Mouse (Mus musculus): Measurements from ENCODE around the gene Gm10309.
A peak's percentile ranks its signal among the peaks of the same experiment; 100 is the strongest.

The Gm10309 gene

DNA sequence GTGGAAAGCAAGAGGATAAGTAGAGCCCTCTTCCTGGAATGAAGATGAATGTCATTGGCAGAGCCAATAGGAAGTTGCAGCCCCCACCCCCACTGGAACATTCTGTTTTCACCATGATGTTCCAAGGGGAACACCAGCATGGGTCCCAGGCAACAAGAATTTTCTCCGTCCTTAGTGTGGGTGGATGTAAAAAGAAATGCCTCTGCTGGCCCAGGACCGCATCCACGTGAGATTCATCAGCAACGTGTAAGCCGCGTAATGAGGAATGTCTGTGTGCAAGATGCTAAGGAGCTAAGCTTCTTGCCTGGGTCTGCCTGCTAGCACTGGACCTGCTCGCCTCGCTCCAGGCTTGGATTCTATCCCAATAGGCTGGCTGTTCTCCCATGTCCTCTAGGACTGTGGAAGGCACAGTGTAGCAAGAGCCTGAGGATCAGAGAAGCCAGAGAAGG, at the start of gene Gm10309:
TSS of gene Gm10309 (minus strand) at position 50 of the 449 bp plus-strand sequence.
- DNase-seq (ENCODE audit: low read depth, low spot score): peak; percentile 90

DNA sequence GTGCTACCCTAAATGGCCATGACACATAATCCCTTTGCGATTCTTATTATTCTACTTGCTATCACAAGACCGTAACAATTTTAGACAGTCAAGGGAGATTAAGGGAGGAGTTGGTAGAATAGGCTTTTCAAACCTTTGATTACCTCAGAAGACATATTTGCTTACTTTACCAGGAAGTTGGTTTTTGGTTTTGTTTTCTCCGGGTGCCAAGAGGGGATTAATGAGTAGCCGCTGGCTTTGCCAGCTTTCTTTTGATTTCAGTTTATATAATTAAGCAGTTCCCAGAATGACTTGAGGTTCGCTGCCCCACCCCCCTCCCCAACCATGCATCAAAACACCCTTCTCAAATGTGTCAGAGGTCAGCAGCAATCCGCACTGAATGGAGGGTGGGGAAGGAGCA, 47.0 kb upstream of the Gm10309 start:
- no peak for DNase-seq (ENCODE audit: low read depth, low spot score)

DNA sequence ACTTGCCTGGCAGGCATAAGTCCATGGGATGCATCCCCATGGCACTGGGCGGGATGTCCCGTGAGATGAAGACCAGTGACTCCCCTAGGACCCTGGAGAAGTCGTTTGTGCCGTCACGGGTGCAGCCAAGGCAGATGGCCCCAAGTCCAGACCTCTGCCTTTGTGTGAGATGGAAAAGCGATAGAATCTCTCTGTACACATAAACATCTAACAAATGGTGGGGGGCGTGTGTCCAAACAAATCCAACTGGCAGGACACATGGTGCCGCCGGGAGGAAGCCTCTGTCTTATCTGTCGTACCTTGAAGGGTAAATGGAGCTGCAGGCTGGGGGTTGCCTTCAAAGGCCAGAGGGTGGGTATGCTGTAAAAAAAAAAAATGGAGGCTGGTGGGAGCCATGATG, 46.5 kb upstream of the Gm10309 start:
- DNase-seq (ENCODE audit: low read depth, low spot score): no peak

DNA sequence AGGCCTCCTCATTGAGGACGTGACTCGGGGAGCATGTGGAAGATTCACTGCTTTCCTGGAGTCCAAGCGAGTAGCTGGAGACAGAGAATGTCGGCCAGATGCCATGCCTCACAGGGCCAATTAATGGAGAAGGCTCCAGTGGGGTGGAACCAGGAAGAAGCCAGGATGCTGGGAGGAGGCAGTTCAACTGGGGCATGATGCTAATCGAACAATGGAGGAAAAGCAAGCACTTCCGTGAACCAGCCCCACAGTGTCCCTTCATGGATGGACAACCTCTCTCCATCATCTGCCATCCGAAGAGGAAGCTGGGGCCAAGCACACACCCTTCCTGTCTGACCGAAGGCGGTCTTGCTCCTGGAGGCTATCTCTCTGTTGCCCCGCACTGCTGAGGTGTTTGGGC, 44.1 kb upstream of the Gm10309 start:
- DNase-seq (ENCODE audit: low read depth, low spot score): no peak

DNA sequence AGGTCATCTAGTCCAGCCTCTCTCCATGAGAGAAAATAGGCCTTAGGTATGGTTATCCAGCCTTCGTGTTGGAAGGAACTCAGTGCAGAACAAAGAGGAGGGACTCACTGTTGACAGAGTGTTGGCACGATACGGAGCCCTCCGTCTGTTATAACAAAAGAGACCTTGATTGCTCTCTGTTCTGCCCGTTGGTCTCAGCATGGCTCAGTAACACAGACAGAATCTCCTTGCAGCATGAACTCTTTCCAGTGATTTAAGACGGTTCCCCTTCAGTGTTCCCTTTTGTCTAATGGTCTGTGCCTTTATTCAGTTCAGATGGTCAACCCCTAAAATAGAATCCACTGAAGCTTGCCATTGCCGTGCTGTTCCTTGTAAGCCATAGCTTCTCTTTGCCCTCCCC, 41.5 kb upstream of the Gm10309 start:
- DNase-seq (ENCODE audit: low read depth, low spot score): peak; percentile 43

DNA sequence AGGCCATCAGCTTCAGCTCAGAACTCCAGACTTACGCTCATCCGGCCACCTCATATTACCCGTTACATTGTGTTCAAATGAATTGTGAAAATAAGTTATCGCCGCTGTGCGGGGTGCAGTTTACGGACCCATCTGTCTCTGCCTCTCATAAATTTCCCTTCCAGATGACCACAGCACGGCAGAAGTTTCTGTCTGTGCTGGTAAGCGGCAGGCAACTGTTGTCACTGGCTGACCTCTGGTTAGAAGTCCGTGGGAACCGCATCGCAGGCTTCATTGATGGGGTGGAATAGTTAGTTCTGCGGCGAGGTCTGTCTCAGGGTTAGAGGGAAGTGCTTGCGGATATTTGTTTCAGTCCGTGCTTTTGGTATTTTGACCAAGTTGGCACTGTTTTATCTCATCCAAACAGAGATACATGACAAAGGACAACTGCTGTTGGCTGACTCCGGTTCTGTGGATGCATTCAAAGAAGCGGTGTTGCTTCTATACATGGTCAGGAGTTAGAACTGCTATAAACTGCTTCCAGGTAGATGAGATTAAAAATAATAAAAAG, 34.9 kb upstream of the Gm10309 start:
- DNase-seq (ENCODE audit: low read depth, low spot score): no peak

DNA sequence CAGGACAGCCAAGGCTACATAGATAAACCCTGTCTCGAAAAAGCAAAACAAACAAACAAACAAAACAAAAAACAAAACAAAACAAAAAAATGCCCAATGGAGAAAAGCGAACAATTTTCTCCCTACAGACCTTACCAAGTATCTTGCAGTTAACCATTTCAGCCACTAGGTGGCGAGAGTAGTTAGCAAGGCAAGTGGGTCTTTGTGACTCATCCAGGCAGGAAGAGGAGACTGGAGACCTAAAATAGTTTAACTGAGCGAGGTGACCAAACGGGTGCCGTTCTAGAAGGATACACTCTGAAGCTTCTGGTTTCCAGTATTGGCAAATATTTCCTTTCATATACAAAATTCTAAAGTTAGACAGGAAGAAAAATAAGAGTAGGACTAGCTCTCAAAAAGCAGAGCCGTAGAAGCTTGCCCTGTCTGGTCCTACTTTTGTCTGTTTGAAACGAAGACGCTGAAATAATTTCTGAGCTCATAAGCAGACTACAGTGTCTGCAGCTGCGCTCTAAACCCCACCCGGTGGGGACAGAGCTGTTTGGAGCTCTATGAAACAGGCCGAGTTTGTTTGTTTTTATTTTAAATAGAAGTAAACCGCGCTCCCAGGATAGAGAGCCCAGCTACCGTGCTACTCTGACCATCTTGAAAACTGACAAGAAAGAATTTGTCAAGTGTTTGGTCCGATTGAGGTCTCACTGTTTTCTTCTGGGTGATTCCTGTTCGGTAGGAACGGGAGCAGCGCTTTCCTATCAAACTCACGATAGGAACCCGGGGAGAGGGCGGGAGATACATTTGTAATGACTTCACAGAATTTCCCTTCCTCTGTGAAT, 31.0 kb upstream of the Gm10309 start:
- DNase-seq (ENCODE audit: low read depth, low spot score): peak; percentile 95

DNA sequence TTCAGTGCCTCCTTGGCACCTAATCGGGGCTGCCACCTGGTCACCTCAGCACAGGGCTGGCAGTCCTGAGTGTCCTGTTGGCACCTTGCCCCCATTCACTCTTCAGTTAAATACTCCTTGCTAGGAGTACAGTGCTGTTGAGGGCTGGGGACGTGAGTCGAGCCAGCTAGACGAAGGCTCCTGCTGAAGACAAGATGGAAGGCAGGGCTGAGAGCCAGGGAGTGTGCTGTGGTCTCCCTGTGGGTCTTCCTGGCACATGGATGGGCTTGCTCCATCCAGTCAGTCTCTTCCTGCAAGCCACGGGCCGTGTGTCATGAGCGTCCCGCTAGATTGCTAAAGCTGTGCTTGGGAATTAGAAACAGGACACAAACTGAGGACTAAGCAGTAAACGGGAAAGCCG, 30.1 kb upstream of the Gm10309 start:
- DNase-seq (ENCODE audit: low read depth, low spot score): peak; percentile 95

DNA sequence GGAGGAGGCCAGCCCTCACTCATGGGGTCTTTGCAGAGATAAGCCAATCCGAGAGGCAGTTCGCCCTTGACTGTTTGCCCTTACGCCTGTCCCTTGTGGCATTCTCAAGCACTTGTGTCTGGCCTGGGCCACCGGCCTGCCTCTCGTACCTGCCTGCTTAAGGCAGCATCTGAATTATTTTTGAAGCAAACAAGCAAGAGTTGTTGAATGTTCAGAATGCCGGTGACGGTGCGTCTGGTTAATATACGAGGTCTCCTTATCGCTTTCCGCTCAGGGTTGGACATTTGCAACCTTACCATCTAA, 28.5 kb upstream of the Gm10309 start:
- DNase-seq (ENCODE audit: low read depth, low spot score): no peak

DNA sequence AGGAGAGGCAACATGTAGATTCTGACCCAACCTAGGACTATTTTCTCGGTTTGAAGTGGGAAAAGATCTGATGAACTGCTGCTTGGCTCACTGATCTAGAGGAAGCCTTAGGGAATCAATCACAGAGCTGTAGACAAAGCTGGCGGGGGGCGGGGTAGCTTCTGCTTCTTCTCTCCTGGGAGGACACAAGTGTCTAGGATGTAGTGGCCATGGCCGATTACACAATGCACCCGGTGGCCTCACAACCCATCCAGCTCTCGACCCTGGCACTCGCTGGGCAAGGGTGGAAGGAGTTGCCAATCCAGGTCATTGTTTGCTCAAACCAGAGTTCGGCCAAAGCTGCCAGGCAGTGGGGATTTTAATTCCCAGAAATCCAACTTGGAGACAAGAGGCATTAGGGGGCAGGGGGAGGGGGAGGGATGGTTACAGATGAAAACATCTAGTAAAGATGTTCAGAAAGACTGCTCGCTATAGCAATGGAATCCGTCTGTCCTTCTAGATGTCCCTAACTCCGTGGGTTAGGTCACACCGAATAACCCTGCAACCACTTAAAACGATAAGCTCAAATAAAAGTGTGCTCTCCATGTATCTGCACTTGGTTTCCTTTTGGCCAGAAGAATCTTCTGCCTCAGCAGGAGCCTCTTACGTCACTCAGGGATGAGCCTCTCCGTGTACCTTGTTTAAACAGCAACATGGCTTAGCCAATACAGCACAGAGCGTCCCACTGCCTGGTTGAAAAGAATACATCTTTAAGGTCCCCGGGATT, 27.9 kb upstream of the Gm10309 start:
- no peak for DNase-seq (ENCODE audit: low read depth, low spot score)

DNA sequence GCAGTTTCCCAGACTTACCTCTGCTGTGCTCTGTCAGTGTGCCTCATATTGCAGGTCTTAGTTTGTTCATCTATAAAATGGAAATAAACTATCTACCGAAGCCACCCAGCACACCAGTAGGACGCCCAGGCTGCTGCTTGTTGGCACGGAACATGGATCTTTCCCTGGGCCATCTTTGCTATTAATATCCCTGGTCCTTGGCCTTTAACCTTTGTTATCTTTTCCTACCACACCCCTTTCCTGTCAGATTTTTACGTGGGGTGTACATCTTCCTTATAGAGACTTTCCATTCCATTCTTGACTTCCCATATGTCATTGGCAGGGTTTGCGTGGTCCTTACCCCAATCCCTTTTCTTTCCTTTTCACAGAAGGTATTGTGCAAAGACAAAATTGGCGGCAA, 26.2 kb upstream of the Gm10309 start:
- DNase-seq (ENCODE audit: low read depth, low spot score): no peak

DNA sequence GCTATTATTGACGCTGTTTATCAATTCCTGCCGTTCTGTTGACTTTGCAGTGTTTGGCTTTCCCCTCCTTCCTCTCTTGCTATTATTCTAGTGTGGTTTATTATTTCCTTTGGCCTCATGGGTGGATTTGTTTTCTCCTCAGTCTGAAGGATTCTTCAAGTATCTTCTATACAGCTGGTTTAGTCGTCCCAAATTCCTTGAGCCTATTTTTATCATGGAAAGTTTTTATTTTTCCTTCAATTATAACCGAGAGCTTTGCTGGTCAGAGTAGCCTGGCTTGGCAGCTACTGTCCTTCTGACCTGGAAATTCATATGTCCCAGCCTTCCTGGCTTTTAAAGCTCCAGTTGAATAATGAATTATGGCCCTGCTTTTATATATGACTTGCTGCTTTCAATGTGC, 24.4 kb upstream of the Gm10309 start:
- DNase-seq (ENCODE audit: low read depth, low spot score): no peak

DNA sequence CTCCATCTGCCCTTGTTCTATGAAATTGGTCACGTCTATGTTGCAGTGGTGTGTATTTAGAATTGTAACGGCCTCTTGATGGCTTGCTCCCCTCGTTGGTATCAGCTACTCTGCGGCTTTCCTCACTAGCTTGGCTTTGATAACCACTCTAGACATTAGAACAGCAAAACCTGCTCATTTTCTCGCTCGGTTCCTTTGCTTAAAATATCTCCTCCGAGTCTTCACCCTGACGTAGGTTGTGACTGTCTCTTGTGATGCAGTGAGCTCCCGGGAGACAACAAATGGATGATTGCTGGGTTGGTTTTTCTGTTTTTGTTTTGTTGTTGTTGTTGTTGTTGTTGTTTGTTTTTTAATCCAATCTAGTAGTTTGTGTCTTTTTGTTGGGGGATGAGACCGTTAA, 24.0 kb upstream of the Gm10309 start:
- peak; percentile 54 for DNase-seq (ENCODE audit: low read depth, low spot score)

DNA sequence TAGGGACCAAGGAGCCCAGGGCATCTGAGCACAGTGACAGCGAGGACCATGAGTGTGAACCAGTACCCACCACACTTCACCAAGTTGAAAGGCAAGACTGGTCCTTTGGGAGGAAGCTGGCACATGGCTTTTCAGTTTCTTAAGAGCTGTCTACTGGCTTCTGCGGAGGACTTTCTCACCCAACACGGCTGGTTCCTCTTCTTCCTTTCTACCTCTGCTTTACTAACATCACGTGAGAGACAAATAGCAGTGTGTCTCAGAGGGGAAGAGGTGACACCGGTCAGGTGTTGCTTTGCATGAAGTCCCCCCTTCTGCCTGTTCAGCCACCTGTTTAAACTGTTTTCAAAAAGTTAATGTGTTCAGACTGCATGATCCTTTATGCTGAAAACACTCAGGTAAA, 22.3 kb upstream of the Gm10309 start:
- no peak for DNase-seq (ENCODE audit: low read depth, low spot score)

DNA sequence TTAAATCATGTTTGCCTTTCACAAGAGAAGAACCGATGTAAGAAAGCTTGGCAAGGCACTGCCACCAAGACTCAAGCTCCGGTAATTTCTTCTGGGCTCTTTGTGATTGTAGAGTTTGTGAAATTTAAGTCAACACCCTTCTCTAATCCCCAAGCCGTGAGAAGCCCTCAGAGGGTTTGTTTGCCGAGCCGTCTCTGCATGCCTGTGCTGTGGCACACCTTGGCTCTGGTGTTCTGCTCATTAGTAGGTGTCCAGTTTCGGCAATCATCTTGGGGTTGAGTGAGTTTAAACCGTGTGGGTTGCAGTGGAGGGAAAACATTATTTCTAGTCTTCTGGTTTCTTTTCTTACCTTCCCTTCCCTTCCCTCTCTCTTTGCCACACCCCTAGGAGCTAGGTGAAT, 21.0 kb upstream of the Gm10309 start:
- DNase-seq (ENCODE audit: low read depth, low spot score): no peak

DNA sequence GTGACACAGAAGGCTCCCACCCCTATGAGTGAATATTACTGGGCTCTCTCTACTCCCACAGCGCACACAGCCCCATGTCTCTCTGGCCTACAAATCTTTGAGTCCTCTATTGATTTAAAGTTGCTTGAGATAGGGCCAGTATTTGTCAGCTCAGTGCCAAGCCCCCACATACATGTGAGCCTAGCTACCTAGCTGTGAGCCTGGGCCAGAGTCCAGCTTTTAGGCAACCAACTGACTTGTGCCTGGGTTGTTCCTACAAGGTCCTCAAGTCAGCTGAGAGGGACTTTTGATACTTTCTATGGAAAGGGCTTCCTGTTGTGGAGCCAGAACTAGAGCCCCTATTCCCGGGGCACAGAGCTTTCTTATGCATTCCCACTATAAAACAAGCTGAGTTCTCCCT, 20.0 kb upstream of the Gm10309 start:
- no peak for DNase-seq (ENCODE audit: low read depth, low spot score)

DNA sequence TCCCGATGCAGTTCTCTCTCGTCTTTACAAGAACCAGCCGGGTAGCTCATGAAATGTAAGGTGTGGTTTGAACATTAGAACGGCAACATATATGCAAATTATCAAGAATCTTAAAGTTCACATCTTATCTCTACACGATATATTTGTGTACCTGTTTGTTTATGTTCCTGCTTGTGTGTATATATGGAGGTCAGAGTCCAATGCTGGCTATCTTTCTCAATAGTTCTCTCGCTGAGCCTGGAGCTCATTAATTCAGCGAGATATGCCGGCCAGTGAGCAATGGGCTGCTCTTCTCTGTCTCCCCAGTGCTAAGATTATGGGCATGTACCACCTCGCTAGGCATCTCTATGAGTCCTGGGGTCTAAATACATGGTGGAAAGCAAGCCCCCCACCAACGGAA, 18.8 kb upstream of the Gm10309 start:
- DNase-seq (ENCODE audit: low read depth, low spot score): no peak

DNA sequence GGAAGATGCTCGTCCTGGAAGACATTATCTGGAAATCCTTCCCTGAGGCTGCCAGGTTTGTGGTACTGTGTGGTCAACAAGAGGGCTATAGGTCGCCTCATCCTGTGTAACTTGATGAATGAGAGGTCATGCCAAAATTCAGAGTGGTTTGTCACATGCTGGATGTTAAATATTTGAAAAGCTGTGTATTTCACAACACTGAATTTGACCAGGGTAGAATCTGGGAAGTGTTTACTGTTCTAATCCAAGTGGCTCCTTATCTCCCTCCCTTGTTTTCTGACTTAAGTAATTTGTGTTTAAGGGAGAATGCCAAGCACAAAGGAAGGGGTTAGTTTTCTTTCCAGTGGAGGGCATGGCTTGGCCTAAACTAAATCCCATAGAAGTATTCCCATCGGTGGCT, 18.3 kb upstream of the Gm10309 start:
- no peak for DNase-seq (ENCODE audit: low read depth, low spot score)

DNA sequence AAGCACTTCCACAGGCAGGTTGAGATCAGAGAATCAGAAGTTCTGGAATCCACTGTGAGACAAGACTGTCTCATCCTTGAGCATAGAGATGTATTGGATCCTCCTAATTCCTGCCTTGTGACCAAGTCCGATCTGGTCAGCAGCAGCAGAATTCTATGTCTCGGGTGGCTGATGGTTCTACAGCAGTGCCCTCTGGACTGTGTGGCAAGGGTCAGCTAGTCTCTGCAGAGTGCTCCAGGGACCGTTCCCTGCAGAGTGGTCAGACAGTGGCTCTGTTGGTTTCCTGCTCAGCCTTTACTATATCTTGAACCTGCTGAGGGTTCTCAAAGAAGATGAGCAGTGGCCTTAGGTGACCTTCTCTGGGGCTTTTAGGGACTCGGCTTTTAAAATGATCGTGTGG, 17.6 kb upstream of the Gm10309 start:
- no peak for DNase-seq (ENCODE audit: low read depth, low spot score)

DNA sequence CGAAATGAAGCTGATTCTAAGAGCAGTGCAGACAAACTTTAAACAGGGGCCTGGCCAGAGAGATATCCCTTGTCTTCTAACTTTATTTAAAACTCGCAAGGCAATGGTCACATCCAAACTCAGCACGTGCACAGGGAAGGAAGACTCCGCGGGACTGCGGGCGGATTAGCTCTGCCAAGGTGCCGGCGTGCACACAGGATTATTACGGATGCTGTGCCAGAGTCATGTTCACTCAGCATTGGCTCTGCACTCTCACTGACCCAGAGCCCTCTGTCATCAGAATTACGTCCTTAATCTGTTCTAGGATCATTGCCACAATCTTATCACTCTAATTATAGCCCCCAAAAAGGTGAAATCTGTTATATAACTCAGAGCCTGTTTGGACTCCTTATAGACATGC, 16.2 kb upstream of the Gm10309 start:
- peak; percentile 62 for DNase-seq (ENCODE audit: low read depth, low spot score)

DNA sequence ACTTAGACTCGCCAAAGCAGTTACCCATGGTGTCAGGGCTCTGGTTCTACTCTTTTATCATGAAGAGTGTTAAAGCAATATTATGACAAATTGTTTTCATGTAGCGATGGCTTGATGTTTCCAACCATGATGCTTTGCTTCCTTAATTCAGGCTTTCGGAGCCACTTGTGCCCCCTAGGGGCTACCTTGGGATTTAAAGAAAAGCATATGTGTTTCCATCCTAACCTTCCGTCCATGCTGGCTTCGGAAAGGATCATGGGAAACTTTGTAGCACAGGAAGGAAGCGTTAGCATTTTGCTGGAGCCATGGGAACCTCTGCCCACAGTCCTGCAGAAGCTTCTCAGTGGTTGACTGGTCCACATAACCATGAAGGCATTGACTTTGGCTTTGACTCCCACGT, 13.6 kb upstream of the Gm10309 start:
- DNase-seq (ENCODE audit: low read depth, low spot score): no peak

DNA sequence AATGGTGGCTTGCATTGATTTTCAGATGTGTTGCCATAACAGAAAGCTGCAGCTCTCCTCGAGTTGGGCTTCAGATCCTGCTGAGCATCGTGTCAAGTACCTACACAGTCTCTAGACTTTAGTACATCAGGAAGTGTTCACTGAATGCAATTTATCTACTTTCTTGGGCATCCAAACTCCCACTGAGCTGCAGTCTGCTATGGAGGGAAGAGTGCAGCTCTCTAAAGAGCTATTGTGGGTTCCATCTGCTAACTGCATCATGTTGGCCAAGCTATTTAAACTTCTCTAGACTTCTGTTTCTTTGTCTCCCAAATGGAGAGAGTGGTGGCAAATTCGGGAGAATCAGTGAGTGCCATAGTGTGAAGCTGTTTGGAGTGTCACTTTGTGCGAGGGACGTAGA, 11.6 kb upstream of the Gm10309 start:
- DNase-seq (ENCODE audit: low read depth, low spot score): peak; percentile 86

Measured in brain, adult 2 months (tissue).